Mouse (Mus musculus) G1E (cell line): ENCODE results near the gene Ctnnb1. TPM values are rescaled to one million over a fixed set of nuclear protein-coding genes. Genes with fewer than 3 reads are reported as not detected.

Experiments used
- ATAC-seq: 2 replicates; pipeline ENCODE4 v1.8.0; 2016; ENCODE audit warnings: mild to moderate bottlenecking; ENCODE audit not compliant: insufficient number of reproducible peaks, poor library complexity, low FRiP score, severe bottlenecking; ENCODE audit errors: extremely low read depth
- DNase-seq: peaks from one replicate; pipeline ENCODE4 v3.0.0; 2012; ENCODE audit warnings: low spot score
- H3K27me3 ChIP-seq: 2 replicates; pipeline ENCODE4 v1.6.1; 2012; ENCODE audit warnings: mild to moderate bottlenecking, low read length, inconsistent platforms; ENCODE audit not compliant: insufficient read depth
- H3K36me3 ChIP-seq: replicated peaks from 2 replicates; pipeline ENCODE3; 2012; ENCODE audit warnings: mild to moderate bottlenecking, inconsistent platforms
- H3K4me1 ChIP-seq: 2 replicates; pipeline ENCODE4 v1.6.1; 2012; ENCODE audit warnings: low read depth, low read length, inconsistent platforms, mixed read lengths; ENCODE audit not compliant: insufficient read depth
- H3K4me3 ChIP-seq: 2 replicates; pipeline ENCODE4 v1.5.1; 2012; ENCODE audit warnings: low read depth, mild to moderate bottlenecking, inconsistent platforms, low read length, moderate library complexity, mixed read lengths
- H3K9me3 ChIP-seq: replicated peaks from 2 replicates; pipeline ENCODE4 v1.6.1; 2012; ENCODE audit warnings: inconsistent platforms
- CTCF ChIP-seq: IDR thresholded peaks from 2 replicates; pipeline ENCODE4 v1.5.1; 2012; ENCODE audit warnings: low read depth, low read length, inconsistent platforms, mixed read lengths
- GATA1 ChIP-seq: IDR thresholded peaks from 2 replicates; pipeline ENCODE4 v1.6.1; 2012; ENCODE audit warnings: borderline replicate concordance, low read length, inconsistent platforms, mixed read lengths
- GATA2 ChIP-seq: IDR thresholded peaks from 2 replicates; pipeline ENCODE4 v1.6.1; 2012; ENCODE audit warnings: low read depth, low read length, inconsistent platforms, borderline replicate concordance
- POLR2AphosphoS5 ChIP-seq: IDR thresholded peaks from 2 replicates; pipeline ENCODE4 v1.6.1; 2012; ENCODE audit warnings: low read depth, low read length, inconsistent platforms; ENCODE audit not compliant: insufficient replicate concordance
- TAL1 ChIP-seq: conservative IDR thresholded peaks from 2 replicates; pipeline ENCODE4 v1.6.1; 2012; ENCODE audit warnings: low read depth, low read length, inconsistent platforms, mixed read lengths
- polyA plus RNA-seq: library from polyadenylated mRNA; stranded (reverse); fragments of >175 nt; gene quantifications from 2 replicates; pipeline ENCODE4 v1.2.3, GENCODE M21; 2012
- total RNA-seq, 2 experiments: library from RNA; stranded (forward) in 1 of 2; stranded (reverse) in 1 of 2; fragments of 200-1000 nt in 1 of 2; fragments of >200 nt in 1 of 2; fragmentation: Nextera tagmentation in 1 of 2; gene quantifications; 2 replicates each; pipeline ENCODE4 v1.2.3; 2014 to 2017

The Ctnnb1 gene
- total and polyA plus RNA-seq, 3 experiments: 60.1 to 628 (median 233) TPM

- Histone ChIP-seq H3K36me3 (no peaks in the 10 kb centered on the region), H3K4me1 (no peaks in the 10 kb centered on the region), H3K4me3 (no peak overlapping the region), H3K27me3 (peaks cover 3% of the 10 kb centered on the region; the same call in 1 of the 2 replicates), H3K9me3 (no peaks in the 10 kb centered on the region)
- no peak for DNase-seq
- TF ChIP-seq CTCF: no peak
- no peak for TF ChIP-seq POLR2AphosphoS5
- TF ChIP-seq GATA2: no peak
- TF ChIP-seq GATA1: no peak
- no peak for TF ChIP-seq TAL1
- ATAC-seq: no peak
These were observed 35.6 kb upstream of the Ctnnb1 start for GRCm38 (mm10) chr9:120893435-120893834.

DNA sequence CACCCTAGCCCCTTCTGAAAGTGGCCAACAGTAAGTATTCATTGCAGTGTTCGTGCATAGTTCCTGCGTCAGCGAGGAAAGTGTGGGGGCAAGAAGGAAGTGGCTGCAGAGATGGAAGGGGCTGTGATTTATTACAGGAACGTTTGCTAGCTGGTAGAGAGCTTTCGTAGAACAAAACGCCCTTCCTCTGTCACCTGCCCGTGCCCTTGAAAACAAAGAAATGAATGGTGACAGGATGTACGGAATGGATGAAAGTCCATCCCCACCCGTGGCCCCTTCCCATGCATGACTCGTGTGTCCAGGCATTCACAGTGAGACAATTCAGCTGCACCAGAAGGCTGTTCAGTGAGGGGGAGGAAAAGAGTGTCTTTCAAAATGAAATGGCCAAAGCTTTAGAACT, 35.0 kb upstream of the Ctnnb1 start:
- Histone ChIP-seq H3K36me3 (no peaks in the 10 kb centered on the region), H3K4me3 (no peak overlapping the region), H3K27me3 (peaks cover 8% of the 10 kb centered on the region), H3K9me3 (no peaks in the 10 kb centered on the region), H3K4me1 (no peaks in the 10 kb centered on the region)
- ATAC-seq: no peak
- TF ChIP-seq TAL1: no peak
- TF ChIP-seq CTCF: no peak
- TF ChIP-seq GATA1: no peak
- TF ChIP-seq GATA2: no peak
- no peak for DNase-seq

DNA sequence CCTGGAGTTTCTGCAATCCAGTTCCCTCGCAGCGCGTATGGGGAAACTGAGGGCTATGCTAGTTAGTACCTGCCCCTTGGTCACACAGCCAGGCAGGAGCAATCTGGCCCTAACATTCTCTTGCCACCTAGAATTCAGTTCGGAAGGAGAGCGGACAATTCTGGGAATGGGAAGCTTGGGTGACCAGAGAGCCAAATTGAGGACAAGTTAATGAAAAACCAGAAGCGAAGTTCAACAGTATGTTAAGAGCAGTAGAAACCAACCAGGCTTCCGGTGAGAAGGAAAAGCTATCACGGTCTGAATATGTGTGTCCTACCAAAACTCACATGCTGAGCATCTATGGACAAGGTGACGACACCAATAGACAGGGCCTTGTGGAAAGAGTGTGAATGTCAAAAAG, 34.6 kb upstream of the Ctnnb1 start:
- no peaks in the 10 kb centered on the region for H3K36me3 ChIP-seq
- ATAC-seq (no peak), DNase-seq (no peak)
- H3K4me3 ChIP-seq: no peak overlapping the region
- no peaks in the 10 kb centered on the region for H3K4me1 ChIP-seq
- H3K9me3 ChIP-seq: no peaks in the 10 kb centered on the region
- TF ChIP-seq GATA2 (no peak), CTCF (no peak), GATA1 (no peak), POLR2AphosphoS5 (no peak), TAL1 (no peak)
- H3K27me3 ChIP-seq: peaks cover 10% of the 10 kb centered on the region

DNA sequence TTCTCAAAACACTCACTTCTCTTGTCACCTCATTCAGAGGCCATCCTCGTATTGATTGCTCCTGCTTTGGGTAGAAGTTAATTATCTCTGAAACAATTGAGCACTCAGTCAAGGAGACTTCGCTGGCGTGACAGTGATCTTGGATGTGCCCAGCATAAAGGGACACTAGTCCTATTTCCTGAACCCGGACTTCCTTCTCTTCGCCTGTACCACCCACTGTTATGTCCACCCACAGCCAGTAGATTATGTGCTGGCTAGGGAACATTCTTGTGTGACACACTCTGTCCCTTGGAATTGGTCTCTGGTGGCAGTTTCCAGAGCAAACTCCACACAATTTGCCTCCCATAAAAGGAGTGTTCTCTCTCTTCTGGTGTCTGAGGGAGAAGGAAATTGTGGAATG, 32.5 kb upstream of the Ctnnb1 start:
- no peaks in the 10 kb centered on the region for H3K4me1 ChIP-seq
- ATAC-seq (no peak), DNase-seq (no peak)
- H3K4me3 ChIP-seq: no peak overlapping the region
- TF ChIP-seq GATA1 (no peak), POLR2AphosphoS5 (no peak), GATA2 (no peak), TAL1 (no peak), CTCF (no peak)
- no peaks in the 10 kb centered on the region for H3K9me3 ChIP-seq
- H3K27me3 ChIP-seq: peaks cover 22% of the 10 kb centered on the region
- H3K36me3 ChIP-seq: no peaks in the 10 kb centered on the region

DNA sequence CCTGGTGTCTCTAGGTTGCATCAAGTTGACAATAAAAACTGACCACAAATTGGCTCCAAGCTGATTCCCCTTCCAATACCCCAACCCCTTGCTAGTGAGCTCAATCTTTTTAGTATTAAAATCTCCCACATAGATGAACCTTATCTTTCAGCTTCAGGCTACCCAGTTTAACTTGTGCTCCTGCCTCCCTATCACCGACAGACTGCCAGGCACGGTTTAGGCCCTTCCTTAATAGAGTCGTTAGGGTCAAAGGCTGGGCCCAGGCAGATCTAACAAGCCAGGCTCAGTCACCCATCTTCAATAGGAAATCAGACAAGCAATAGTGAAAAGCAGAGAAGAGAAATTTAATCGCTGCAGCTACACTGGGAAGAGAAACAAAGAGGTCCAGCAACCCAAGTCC, 31.7 kb upstream of the Ctnnb1 start:
- H3K27me3 ChIP-seq: peaks cover 22% of the 10 kb centered on the region

DNA sequence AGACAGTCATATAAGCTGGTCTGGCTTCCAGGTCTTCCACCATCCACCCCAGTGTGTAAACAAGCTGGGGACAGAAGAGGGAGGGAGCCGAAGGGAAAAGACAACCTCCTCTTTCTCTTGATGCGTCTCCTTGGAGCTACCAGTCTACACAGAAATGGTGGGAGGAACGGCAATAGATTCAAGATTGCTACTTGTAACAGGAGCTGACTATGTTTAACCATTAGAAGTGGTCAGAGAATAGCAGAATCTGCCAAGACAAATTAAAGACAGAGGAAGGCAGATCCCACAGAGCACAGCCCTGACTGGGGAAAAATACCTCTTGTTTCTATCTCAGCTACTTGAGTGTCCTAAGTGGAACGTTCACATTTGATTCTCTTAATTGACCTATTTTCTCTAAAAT, 29.2 kb upstream of the Ctnnb1 start:
- no peaks in the 10 kb centered on the region for H3K4me1 ChIP-seq
- no peaks in the 10 kb centered on the region for H3K36me3 ChIP-seq
- DNase-seq (no peak), ATAC-seq (no peak)
- no peak for TF ChIP-seq TAL1
- no peak for TF ChIP-seq GATA2
- no peak for TF ChIP-seq GATA1
- no peak for TF ChIP-seq CTCF
- no peak for TF ChIP-seq POLR2AphosphoS5
- H3K27me3 ChIP-seq: peaks cover 22% of the 10 kb centered on the region
- H3K9me3 ChIP-seq: no peaks in the 10 kb centered on the region
- no peak overlapping the region for H3K4me3 ChIP-seq

More for the DNA sequence above, 31.7 kb upstream of the Ctnnb1 start:
- no peaks in the 10 kb centered on the region for H3K36me3 ChIP-seq
- TF ChIP-seq CTCF (no peak), GATA2 (no peak), GATA1 (no peak), TAL1 (no peak), POLR2AphosphoS5 (no peak)
- ATAC-seq (no peak), DNase-seq (no peak)
- no peak overlapping the region for H3K4me3 ChIP-seq
- H3K9me3 ChIP-seq: no peaks in the 10 kb centered on the region
- H3K4me1 ChIP-seq: no peaks in the 10 kb centered on the region
